Mouse (Mus musculus) C2C12 (cell line): ENCODE data around the gene Ppm1k.

ENCODE experiments used
- CEBPB ChIP-seq: IDR thresholded peaks from one replicate; pipeline ENCODE4 v1.6.1; 2011; ENCODE audit warnings: low read depth, mild to moderate bottlenecking, control low read depth, moderate library complexity
- CTCF ChIP-seq: IDR thresholded peaks from one replicate; pipeline ENCODE4 v1.5.1; 2011; ENCODE audit not compliant: control insufficient read depth, insufficient read depth, insufficient read length
- MAX ChIP-seq: IDR thresholded peaks from one replicate; pipeline ENCODE4 v1.6.1; 2011; ENCODE audit warnings: mild to moderate bottlenecking, control low read depth
- MYOG ChIP-seq: IDR thresholded peaks from one replicate; pipeline ENCODE4 v1.6.1; 2011; ENCODE audit not compliant: control insufficient read depth, insufficient read length; ENCODE audit errors: extremely low read depth
- USF1 ChIP-seq: IDR thresholded peaks from one replicate; pipeline ENCODE4 v1.6.1; 2011; ENCODE audit warnings: low read depth, mild to moderate bottlenecking, control low read depth, moderate library complexity

GRCm38 (mm10) chr6:57520749-57521652 lies 14.3 kb downstream of the Ppm1k start:
- TF ChIP-seq CTCF (no peak), MAX (no peak), CEBPB (no peak), MYOG (no peak), USF1 (no peak)
